Mouse (Mus musculus) ovary, adult 18-20 months (tissue): ENCODE measurements at regions not wholly inside any gene's neighbourhood (a gene's known extent, or its start where the extent isn't known, plus 50 kb on each side); places are given as distances from the start of the nearest gene placed in this dataset.

Experiments
- DNase-seq: peaks from one replicate; pipeline ENCODE4 v3.0.0; 2022; ENCODE audit warnings: low spot score, mixed read lengths

DNA sequence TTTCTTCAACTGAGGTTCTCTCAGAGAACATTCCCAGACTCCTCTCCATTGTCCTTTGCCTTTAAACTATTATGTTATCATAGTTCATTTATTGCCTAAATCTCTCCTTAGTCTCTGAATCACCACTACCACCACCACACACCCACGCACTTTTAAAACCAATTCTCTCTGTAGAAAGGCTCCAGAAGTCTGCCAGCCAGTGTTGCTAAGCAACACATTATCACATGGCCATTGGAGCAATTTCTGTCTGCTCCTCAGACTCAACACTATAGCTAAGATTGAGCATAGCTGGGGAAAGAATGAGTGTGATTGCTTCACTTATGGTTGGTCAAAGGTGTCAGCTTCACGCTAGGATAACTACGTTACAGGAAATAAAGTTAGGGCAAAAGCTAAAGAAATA is 59.3 kb downstream of the Trap1a start:
- DNase-seq: no peak

- DNase-seq: peak; percentile 5
Measured at GRCm38 (mm10) chrX:139416701-139417100, 63.5 kb upstream of the D330045A20Rik start.

- no peak for DNase-seq
Measured at GRCm38 (mm10) chrX:139419867-139420266, 60.3 kb upstream of the D330045A20Rik start.

- no peak for DNase-seq
Measured at GRCm38 (mm10) chrX:139424307-139424706, 55.9 kb upstream of the D330045A20Rik start.
